Mouse (Mus musculus) E14TG2a.4 (cell line): ENCODE data around the gene Thada.

Experiments used
- H3K27me3 ChIP-seq: 2 replicates; pipeline ENCODE4 v1.6.1; 2014; ENCODE audit warnings: low read length, control low read depth; ENCODE audit not compliant: insufficient read depth
- H3K36me3 ChIP-seq: 2 replicates; pipeline ENCODE4 v1.6.1; 2014; ENCODE audit warnings: low read length, control low read depth; ENCODE audit not compliant: insufficient read depth
- H3K4me1 ChIP-seq: replicated peaks from 2 replicates; pipeline ENCODE4 v1.6.1; 2014; ENCODE audit warnings: low read depth, low read length, control low read depth
- H3K4me3 ChIP-seq: replicated peaks from 2 replicates; pipeline ENCODE4 v1.5.1; 2014; ENCODE audit warnings: mild to moderate bottlenecking, low read length
- H3K9me3 ChIP-seq: 2 replicates; pipeline ENCODE4 v1.6.1; 2014; ENCODE audit warnings: low read length, control low read depth
- CTCF ChIP-seq: conservative IDR thresholded peaks from 2 replicates; pipeline ENCODE4 v1.5.1; 2014; ENCODE audit warnings: low read length
- NANOG ChIP-seq: IDR thresholded peaks from 2 replicates; pipeline ENCODE4 v1.6.1; 2014; ENCODE audit warnings: borderline replicate concordance, low read length, mixed read lengths
- POU5F1 ChIP-seq: IDR thresholded peaks from 2 replicates; pipeline ENCODE4 v1.6.1; 2014; ENCODE audit warnings: low read length, borderline replicate concordance

Thada gene

DNA sequence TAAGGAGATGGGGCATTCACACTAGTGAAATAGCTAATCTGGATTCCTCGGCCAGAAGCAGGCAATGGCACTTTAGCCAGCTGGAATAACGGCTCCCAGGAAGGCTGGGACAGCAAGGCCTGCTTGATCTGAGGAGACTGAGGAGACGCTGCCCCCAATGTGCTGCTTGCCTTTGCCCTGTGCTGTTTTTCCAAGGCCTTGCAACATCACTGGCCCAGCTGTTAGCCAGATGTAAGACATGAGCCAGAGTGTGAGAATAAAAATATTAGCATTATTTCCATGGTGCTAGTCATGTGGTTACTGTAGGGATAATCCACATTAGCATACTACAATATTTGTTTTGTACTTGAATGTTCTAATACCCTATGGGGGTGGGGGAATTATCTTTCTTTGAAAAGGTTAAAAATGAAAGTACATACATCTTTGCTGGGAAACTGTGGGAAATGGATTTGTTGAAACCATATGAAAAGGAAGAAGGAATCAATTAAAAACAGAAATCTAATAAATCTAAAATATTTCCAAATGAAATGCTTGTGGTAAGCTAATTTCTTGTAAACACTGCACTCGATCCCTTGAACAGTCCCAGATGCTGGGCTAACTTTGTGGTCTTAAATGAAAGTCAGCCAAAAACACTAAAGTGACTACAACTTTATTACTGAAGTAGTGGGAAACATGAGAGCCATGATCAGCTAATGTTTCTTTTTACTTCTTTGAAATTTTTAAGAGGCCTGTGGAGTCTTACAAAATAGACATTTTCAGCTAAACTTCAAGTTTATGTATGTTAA lies 43.8 kb downstream of the Thada start:
- Histone ChIP-seq H3K9me3 (no peaks in the 10 kb centered on the region), H3K4me1 (peaks cover 20% of the 10 kb centered on the region), H3K27me3 (no peaks in the 10 kb centered on the region), H3K36me3 (peaks cover 88% of the 10 kb centered on the region), H3K4me3 (no peak overlapping the region)
- TF ChIP-seq NANOG (no peak), POU5F1 (no peak), CTCF (no peak)

DNA sequence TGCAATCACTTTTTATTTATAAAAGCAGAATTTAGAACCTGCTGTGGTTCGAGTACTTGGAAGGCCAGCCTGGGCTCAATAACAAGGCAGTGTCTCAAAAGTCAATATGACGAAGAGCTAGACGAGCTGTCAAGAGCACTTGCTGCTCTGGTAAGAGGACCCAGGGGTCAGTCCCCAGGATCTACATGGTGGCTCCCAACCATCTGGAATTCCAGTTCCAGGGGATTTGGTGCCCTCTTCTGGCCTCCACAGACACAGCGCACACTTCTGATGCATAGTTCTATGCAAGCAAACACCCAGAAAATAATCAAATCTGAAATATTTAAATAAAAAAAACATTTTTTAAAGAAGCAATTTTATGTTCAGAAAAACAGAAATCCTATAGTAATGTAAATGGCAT lies 45.0 kb downstream of the Thada start:
- Histone ChIP-seq H3K27me3 (no peaks in the 10 kb centered on the region), H3K4me1 (peaks cover 17% of the 10 kb centered on the region), H3K4me3 (no peak overlapping the region), H3K36me3 (peaks cover 85% of the 10 kb centered on the region), H3K9me3 (no peaks in the 10 kb centered on the region)
- TF ChIP-seq NANOG: no peak
- no peak for TF ChIP-seq POU5F1
- TF ChIP-seq CTCF: peak; percentile 60

DNA sequence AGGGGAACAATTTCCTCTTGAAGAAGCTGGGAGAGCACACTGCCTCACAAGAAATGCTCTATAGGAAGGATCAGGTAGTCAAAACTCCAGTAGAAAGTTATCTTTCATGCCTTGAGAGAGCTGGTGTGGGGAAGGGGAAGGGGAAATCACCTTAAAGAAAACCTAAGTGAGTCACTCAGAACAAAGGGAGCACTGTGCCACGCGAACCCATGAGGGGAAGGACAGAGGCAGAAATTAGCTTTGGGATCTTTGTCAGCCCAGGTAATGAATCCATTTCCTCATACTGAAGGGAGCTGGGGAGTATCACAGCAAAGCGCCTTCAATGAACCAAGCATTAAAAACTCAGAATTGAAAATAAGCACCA lies 45.7 kb downstream of the Thada start:
- TF ChIP-seq CTCF: no peak
- TF ChIP-seq NANOG: no peak
- TF ChIP-seq POU5F1: no peak
- Histone ChIP-seq H3K27me3 (no peaks in the 10 kb centered on the region), H3K4me3 (no peak overlapping the region), H3K9me3 (no peaks in the 10 kb centered on the region), H3K36me3 (peaks cover 83% of the 10 kb centered on the region), H3K4me1 (peaks cover 10% of the 10 kb centered on the region)

DNA sequence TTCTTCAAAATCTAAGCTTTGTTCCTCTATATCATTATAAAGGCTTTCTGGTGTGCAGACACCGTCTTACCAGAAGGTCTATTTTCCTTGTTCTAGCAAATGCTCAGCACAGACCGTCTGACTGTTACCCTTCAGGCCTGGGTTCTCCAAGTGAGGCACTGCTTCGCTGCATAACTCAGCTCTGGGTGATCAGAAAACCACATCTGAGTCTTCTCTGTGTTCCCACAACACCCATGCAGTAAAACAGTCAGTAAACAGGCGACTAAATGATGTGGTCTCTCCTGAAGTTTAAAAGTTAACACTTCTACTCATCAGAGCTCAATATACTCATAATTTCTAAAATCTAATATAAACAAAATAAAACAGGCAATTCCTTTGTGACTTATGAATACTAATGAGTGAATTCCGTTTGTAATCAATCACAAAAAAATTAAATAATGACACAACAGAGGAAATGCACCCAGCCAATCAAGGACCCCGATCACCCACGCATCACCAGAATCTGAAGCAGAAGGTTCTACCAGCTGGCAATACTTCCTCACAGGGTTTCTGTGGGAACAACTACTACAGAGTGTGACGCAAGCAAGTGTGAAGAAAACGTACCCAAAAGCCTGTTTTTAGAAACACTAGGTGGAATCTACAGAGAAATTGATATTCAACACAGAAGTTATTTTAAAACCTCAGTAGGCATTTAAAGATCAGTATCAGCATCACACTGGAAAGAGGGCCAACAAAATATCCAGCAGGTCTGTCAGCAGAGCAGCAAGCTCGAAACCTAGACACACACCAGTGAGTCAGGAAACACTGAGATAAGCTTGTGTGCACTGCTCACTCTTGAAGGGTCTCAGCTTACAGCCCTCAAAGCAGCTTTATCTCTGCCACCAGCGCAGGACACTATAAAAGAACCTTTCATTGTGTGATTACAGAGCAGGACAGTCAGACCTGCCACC lies 46.4 kb downstream of the Thada start:
- peaks cover 82% of the 10 kb centered on the region for H3K36me3 ChIP-seq
- no peaks in the 10 kb centered on the region for H3K27me3 ChIP-seq
- TF ChIP-seq NANOG (no peak), POU5F1 (no peak), CTCF (no peak)
- no peaks in the 10 kb centered on the region for H3K9me3 ChIP-seq
- peaks cover 3% of the 10 kb centered on the region for H3K4me1 ChIP-seq
- H3K4me3 ChIP-seq: no peak overlapping the region

DNA sequence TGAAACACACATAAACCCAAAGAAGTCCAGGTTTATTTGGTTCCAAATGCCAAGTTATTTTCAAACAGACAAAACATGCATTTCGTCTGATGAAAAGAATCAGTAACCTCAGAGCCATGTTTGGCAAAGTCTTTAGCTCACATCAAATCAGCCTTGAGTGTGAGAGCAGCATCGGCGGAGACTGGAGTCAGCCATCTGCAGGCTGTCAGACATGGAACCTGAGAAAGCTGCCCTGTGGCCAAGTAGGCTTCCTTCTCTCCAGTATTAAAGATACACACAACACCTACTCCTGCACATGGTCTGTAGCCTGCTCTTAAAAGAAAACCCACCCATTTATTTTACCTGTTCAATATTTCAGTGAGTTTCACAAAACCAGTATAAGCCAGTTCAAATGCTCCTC lies 50.1 kb downstream of the Thada start:
- Histone ChIP-seq H3K27me3 (no peaks in the 10 kb centered on the region), H3K9me3 (no peaks in the 10 kb centered on the region), H3K4me3 (no peak overlapping the region), H3K4me1 (no peaks in the 10 kb centered on the region), H3K36me3 (peaks cover 71% of the 10 kb centered on the region)
- TF ChIP-seq POU5F1: no peak
- TF ChIP-seq NANOG: no peak
- TF ChIP-seq CTCF: no peak

DNA sequence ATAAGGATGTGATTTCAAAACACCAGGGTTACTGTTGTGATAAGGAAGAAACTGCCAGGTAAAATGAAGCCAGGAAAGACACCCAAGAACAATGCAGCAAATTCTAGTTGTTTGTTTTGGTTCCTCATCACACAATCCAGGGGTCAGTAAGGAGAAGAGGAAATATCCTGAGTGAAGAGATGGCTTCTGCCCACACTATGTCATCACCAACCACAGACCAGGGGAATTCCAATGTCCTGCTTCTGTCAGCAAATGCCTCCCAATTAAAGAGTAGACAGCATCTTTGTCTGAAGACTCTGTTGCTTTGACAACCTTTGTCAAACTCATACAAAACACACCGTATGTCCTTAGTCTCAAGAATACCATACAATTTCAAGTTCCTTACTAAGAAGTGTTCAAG lies 57.3 kb downstream of the Thada start:
- no peak overlapping the region for H3K4me3 ChIP-seq
- no peaks in the 10 kb centered on the region for H3K9me3 ChIP-seq
- no peak for TF ChIP-seq POU5F1
- no peak for TF ChIP-seq CTCF
- no peak for TF ChIP-seq NANOG
- H3K4me1 ChIP-seq: peaks cover 10% of the 10 kb centered on the region
- H3K36me3 ChIP-seq: peaks cover 62% of the 10 kb centered on the region
- no peaks in the 10 kb centered on the region for H3K27me3 ChIP-seq

DNA sequence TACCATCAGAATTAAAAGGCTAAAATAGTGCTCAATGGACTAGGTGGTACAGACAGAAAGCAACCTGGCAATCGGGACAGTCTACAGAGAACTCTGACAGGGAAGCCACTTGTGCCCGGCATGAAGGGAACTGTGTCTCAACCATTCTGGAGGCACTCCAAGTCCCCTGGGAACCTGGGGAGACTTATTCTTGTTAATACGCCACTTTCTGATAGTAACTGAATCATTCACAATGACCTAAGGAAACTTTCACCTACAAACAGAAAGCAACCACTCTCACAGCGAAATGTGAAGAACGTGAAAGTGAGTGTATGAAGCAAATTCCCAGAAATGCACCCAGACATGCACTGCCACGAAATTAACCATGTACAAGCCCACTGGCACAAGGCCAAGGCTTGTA lies 60.4 kb downstream of the Thada start:
- H3K27me3 ChIP-seq: no peaks in the 10 kb centered on the region
- H3K36me3 ChIP-seq: peaks cover 70% of the 10 kb centered on the region
- no peak overlapping the region for H3K4me3 ChIP-seq
- no peaks in the 10 kb centered on the region for H3K9me3 ChIP-seq
- peaks cover 10% of the 10 kb centered on the region for H3K4me1 ChIP-seq
- no peak for TF ChIP-seq CTCF
- TF ChIP-seq POU5F1: no peak
- TF ChIP-seq NANOG: no peak

DNA sequence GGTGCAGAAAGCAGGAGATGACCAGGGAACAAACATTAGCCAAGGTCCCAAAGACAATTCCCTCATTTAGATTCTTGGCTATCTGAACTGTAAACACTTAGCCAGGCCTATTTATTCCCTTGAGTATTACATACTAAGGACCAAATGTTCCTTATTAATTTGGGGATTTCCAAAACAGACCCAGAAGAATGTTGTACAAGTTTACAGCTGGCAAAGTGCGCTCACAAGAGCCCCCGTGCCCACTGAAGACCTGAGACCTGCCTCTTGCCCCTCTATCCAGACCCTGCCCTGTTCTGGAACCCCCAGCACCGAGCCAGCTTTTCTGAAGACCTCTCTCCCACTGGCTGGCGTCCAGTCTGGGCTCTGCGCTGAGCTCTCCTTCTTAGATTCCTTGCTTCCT lies 64.2 kb downstream of the Thada start:
- H3K9me3 ChIP-seq: no peaks in the 10 kb centered on the region
- H3K27me3 ChIP-seq: no peaks in the 10 kb centered on the region
- no peak overlapping the region for H3K4me3 ChIP-seq
- H3K36me3 ChIP-seq: peaks cover 74% of the 10 kb centered on the region
- H3K4me1 ChIP-seq: no peaks in the 10 kb centered on the region
- TF ChIP-seq CTCF: no peak
- TF ChIP-seq NANOG: no peak
- no peak for TF ChIP-seq POU5F1
